In the genomic region with DNA sequence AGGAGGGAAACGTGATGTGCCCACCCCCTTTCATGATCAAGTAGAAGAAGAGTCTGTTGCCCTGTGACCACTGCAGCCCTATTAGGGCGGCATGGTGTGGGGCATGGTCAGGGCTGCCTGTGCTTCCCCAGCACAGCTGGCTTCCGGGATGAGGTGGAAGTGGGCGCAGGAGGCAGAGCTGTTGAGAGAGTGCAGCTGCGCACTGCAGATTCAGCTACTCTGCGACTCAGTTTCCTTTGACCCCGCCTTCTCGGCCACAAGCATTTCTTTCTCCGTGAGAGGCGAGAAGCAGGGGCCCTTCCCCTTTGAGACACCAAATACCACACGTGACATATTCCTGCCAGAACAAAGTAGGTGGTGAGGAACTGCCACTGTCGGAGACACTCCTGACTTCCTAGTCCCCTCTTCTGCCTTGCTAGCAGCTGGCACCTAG, we compare ENCODE assay signal across 8 mouse cellular contexts. TPM values are rescaled to one million over a fixed set of nuclear protein-coding genes. Genes with fewer than 3 reads are reported as not detected.
DNase-seq lines count a peak whose midpoint lies in the region; ATAC-seq and TF ChIP-seq lines count a peak whose summit lies in the region.

No protein-coding gene starts in this region.

- peaks cover 25% of the 10 kb centered on the region for H3K4me1 ChIP-seq in E14TG2a.4 (replicated peaks; ENCODE audit: low read depth, low read length)
- 0 out of 2 replicates have a peak, but pooled peaks cover 9% of the 10 kb centered on the region for H3K4me1 ChIP-seq in intestine, embryonic 14.5 days (replicated peaks; ENCODE audit: control insufficient read depth, insufficient read depth, low read length)
- H3K4me1 ChIP-seq in midbrain, embryonic 15.5 days: peaks cover 8% of the 10 kb centered on the region; the same call in 1 of the 2 replicates

- peak overlapping the region; percentile 62 for H3K4me3 ChIP-seq in E14TG2a.4 (replicated peaks; ENCODE audit: low read length)
- H3K4me3 ChIP-seq in intestine, embryonic 14.5 days (ENCODE audit: low read depth, low read length): peak overlapping the region; percentile 17
- peak overlapping the region; percentile 29 for H3K4me3 ChIP-seq in midbrain, embryonic 15.5 days

- H3K27me3 ChIP-seq in E14TG2a.4 (ENCODE audit: insufficient read depth, low read length): peaks cover 24% of the 10 kb centered on the region
- no peaks in the 10 kb centered on the region for H3K27me3 ChIP-seq in intestine, embryonic 14.5 days (replicated peaks; ENCODE audit: control insufficient read depth, insufficient read depth, low read length)
- no peaks in the 10 kb centered on the region for H3K27me3 ChIP-seq in midbrain, embryonic 15.5 days (replicated peaks)

- no peaks in the 10 kb centered on the region for H3K36me3 ChIP-seq in E14TG2a.4 (ENCODE audit: insufficient read depth, low read length)
- H3K36me3 ChIP-seq in intestine, embryonic 14.5 days (ENCODE audit: control insufficient read depth, insufficient read depth, low read length): no peaks in the 10 kb centered on the region
- no peaks in the 10 kb centered on the region for H3K36me3 ChIP-seq in midbrain, embryonic 15.5 days (replicated peaks)

- peak overlapping the region; percentile 58 for H3K4me2 ChIP-seq in intestine, embryonic 14.5 days (ENCODE audit: low read length)
- H3K4me2 ChIP-seq in midbrain, embryonic 15.5 days: peak overlapping the region; percentile 62

- TF ChIP-seq CTCF in E14TG2a.4 (conservative IDR thresholded peaks at IDR 0.05; ENCODE audit: low read length): no peak

- H3K9me3 ChIP-seq in E14TG2a.4 (ENCODE audit: low read length): peaks cover 10% of the 10 kb centered on the region
- H3K9me3 ChIP-seq in intestine, embryonic 14.5 days (ENCODE audit: control insufficient read depth, low read length): no peaks in the 10 kb centered on the region
- no peaks in the 10 kb centered on the region for H3K9me3 ChIP-seq in midbrain, embryonic 15.5 days

- peak; percentile 74 for DNase-seq in c-Kit-positive CD71-negative TER-119-negative erythroid progenitor cells, embryonic 14.5 days (ENCODE audit: low read depth)
- DNase-seq in gastrocnemius, postnatal 25 days: peak; percentile 52
- peak; percentile 69 for DNase-seq in intestine, embryonic 14.5 days (ENCODE audit: low spot score)
- peak; percentile 70 for DNase-seq in liver
- peak; percentile 87 to 88 for DNase-seq in spleen, postnatal 36 days (ENCODE audit: low spot score in 2 of 2)
- DNase-seq in ovary, adult 18-20 months (ENCODE audit: low spot score): no peak

- WGBS in intestine, embryonic 14.5 days: 3% methylated on average over 12 of the region's 12 CpGs
- 5% methylated on average over 12 of the region's 12 CpGs for WGBS in midbrain, embryonic 15.5 days

- peak; percentile 51; the same call in 1 of the 2 replicates for ATAC-seq in intestine, embryonic 14.5 days (replicated peaks; ENCODE audit: low FRiP score, low TSS enrichment, low read depth)
- peak; percentile 91 for ATAC-seq in midbrain, embryonic 15.5 days (replicated peaks)

- no peak overlapping the region for H3K9ac ChIP-seq in intestine, embryonic 14.5 days (ENCODE audit: low read length)
- H3K9ac ChIP-seq in midbrain, embryonic 15.5 days: peak overlapping the region; percentile 40

- peak overlapping the region; percentile 44; the same call in 1 of the 2 replicates for H3K27ac ChIP-seq in intestine, embryonic 14.5 days (ENCODE audit: low read depth)
- 0 out of 2 replicates have a peak overlapping the region, but pooled peaks have one; percentile 31 for H3K27ac ChIP-seq in midbrain, embryonic 15.5 days

RNA-seq across cellular contexts. Expression of a gene that starts 22.0 kb away (rescaled TPM):
- total RNA-seq in gastrocnemius, postnatal 25 days (2021): 1 to 10 TPM; 1.4 to 1.5 TPM
- 3.5 and 3.7 TPM in 2 replicates for polyA plus RNA-seq in intestine, embryonic 14.5 days (2014; fragmentation: Nextera tagmentation; extraction: Ambion mirVana)
- 2.1 and 2.4 TPM in 2 replicates for polyA plus RNA-seq in midbrain, embryonic 15.5 days (2015; fragmentation: Nextera tagmentation; extraction: Ambion mirVana)

RNA-seq across cellular contexts. Expression of a gene that starts 22.3 kb away (rescaled TPM):
- total RNA-seq in gastrocnemius, postnatal 25 days (2021): 100 to 1,000 TPM; 113 to 140 TPM
- 459 and 488 TPM in 2 replicates for polyA plus RNA-seq in intestine, embryonic 14.5 days (2014; fragmentation: Nextera tagmentation; extraction: Ambion mirVana)
- polyA plus RNA-seq in midbrain, embryonic 15.5 days (2015; fragmentation: Nextera tagmentation; extraction: Ambion mirVana): 297 and 302 TPM in 2 replicates

RNA-seq across cellular contexts. Expression of a gene that starts 36.2 kb away (rescaled TPM):
- total RNA-seq in gastrocnemius, postnatal 25 days (2021): 10 to 100 TPM; 12.4 to 14.0 TPM
- not detected in 2 replicates for polyA plus RNA-seq in intestine, embryonic 14.5 days (2014; fragmentation: Nextera tagmentation; extraction: Ambion mirVana)
- not detected in 2 replicates for polyA plus RNA-seq in midbrain, embryonic 15.5 days (2015; fragmentation: Nextera tagmentation; extraction: Ambion mirVana)

RNA-seq across cellular contexts. Expression of a gene that starts 51.2 kb away (rescaled TPM):
- 10 to 100 TPM; 30.0 to 38.2 TPM for total RNA-seq in gastrocnemius, postnatal 25 days (2021)
- 1.9 and 2.2 TPM in 2 replicates for polyA plus RNA-seq in intestine, embryonic 14.5 days (2014; fragmentation: Nextera tagmentation; extraction: Ambion mirVana)
- polyA plus RNA-seq in midbrain, embryonic 15.5 days (2015; fragmentation: Nextera tagmentation; extraction: Ambion mirVana): 13.8 and 14.4 TPM in 2 replicates
